Mouse (Mus musculus): ENCODE data around the gene Zfp68.
"Not testable (repeated sequence)": the region's sequence is repeated elsewhere in the genome, so short reads cannot be mapped to it uniquely, and the experiment has no call there.

Gene Zfp68

DNA sequence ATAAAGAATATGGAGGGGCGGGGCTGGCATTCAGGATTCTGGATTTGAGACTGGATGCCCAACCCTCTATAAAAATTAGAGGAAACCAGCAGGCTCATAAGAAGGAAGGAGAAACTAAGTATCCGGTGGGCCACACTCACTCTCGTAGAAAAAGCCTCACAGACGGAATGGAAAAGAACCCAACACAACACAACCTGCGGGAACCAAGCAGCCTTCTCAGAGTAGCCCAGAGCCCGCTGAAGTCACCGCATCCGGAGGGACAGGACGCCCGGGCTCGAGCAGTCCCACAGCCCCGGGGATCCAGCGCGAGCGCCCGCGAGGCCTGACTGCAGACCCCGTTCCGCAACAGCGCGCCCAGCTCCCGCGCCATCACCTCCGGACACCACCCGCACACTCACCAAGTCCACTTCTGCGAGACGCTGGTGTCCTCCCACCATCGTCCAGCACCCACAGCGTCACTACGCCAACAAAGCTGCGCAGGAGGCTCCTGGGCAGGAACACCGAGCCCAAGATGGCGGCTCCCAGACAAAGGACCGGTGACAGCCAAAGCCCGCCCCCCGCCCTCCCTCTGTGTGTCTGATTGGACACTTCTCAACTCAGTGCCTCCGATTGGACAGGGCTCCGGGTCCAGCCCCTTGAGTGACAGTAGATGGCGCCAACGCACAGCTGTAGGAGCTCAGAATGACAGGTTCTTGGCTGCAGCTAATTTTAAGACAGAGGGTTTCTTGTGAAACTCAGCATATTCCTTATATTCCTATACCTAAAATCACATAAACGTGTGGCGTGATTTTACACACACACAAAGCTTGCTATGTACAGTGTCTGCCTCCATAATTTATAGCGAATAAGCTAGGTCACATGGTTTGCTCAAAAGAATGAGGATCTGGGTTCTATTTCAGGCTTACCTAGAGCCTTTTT, at the start of gene Zfp68:
Gene Zfp68, minus strand, starts transcription at position 551 of the 918 bp plus-strand sequence.
- DNase-seq (ENCODE audit: low spot score), result peak; percentile 75

DNA sequence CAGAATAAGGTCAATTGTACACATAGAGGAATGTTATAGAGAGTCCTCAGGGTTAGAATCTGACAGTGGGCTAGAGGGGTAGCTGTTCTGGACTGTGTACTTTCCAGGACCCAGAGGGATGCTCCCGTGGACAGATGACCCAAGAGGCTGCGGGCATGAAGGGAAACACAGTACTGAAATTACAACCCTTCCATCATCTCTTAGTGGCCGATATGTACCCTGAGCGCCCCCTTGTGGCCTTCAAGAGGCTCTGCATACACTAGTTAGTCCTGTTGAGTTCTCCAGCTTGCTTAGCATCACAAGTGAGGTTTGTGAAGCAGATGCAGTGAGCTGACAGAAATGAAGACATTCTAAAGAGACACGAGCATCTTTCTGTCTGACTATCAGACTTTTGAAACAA, 39.4 kb upstream of the Zfp68 start:
- DNase-seq (ENCODE audit: low spot score), result no peak

DNA sequence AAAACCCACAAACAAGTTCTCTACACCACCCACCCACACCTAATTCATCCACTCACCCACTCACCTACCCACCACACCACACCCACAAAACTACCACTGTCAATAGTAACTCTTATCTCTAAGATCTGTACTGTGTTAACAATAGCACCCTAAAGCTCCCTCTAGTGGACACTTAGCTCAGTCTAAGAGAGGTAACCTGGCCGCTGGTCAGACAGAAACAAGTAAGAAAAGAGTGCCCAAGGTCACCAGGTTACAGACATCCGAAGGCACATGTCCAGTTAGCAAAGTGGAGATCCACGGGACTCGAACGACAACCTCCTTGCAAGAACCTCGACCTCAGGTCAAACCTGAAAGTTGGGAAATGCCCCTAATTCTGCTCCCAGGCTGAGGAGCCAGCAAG, 38.3 kb upstream of the Zfp68 start:
- DNase-seq (ENCODE audit: low spot score), result no peak

DNA sequence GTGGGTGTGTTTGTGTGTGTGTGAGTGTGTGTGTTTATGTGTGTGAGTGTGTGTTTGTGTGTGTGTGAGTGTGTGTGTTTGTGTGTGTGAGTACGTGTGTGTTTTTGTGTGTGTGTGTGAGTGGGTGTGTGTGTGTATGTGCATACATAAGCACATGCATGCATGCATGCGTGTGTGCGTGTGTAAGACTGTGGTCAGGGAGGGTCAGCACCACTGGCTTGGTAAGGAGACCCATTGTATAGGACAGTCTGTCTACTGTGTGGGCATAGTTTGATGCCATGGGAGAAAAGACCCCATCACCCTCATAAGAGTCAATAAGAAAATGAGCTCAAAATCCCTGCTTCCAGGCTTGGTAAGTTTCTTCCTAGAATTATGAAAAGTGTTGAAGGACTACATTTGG, 37.8 kb upstream of the Zfp68 start:
- DNase-seq (ENCODE audit: low spot score), result no peak

DNA sequence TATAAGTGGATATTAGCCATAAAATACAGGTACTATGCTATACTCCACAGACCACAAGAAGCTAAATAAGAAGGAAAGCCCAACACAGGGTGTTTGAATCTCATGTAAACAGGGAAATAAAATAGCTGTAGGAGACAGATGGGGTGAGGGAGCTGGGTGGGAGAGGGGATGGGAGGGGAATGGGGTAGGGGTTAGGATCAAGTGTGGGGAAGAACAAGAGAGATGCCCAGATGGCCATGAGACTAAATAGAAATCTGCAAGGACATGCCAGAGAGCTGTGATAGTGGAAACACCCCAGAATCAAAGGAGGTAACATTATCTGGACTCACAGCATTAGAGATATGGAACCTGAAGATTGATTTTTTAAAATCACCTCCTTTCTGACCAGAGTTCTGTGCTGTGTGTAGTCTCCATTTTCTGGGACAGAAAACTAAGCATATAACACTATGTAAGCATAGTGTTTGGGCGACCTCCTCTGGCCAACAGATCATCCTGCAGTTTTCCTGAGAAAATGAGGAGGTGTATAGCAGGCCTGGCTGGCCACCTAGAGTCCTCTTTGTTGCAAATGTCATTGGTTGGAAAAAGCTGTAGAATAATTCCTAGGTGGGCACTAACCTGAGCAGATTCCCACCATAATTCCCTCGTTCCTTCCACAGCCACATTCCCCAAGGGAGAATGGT, 37.1 kb upstream of the Zfp68 start:
- DNase-seq (ENCODE audit: low spot score), result no peak

DNA sequence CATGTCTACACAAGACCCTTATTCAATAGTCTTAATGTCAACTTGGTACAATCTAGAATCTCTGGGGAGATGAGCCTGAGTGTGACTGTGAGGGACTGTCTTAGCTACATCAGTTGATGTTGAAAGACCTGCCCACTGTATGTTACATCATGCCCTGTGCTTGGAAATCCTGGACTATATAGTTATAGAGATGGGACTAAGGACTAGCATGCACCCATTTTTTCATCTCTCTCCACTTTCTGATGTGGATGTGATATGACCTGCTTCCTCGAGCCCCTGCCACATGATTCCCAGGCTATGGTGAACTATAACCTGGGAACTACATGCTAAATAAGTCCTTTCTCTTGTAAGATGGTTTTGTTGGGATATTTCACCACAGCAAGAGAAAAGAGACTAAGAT, 33.4 kb upstream of the Zfp68 start:
- DNase-seq (ENCODE audit: low spot score), result no peak

DNA sequence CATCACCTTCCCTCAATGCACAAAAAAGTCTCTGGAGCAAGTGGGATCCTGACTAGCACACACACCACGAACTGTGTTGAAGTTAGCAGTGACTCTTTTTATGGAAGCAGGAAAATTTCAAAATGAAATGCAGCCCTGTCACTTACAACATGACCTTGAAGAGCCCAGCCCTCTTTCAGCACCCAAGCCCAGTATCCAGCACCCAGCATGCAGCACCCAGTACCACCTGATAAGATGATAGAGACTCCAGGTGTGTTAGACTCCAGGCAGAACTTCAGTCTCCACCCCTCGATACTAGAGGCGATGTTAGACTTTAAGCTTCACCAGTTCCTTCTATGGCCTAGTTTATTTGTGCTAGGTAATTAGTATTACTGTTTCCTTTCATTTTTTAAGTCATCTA, 22.2 kb upstream of the Zfp68 start:
- no peak for DNase-seq (ENCODE audit: low spot score)

DNA sequence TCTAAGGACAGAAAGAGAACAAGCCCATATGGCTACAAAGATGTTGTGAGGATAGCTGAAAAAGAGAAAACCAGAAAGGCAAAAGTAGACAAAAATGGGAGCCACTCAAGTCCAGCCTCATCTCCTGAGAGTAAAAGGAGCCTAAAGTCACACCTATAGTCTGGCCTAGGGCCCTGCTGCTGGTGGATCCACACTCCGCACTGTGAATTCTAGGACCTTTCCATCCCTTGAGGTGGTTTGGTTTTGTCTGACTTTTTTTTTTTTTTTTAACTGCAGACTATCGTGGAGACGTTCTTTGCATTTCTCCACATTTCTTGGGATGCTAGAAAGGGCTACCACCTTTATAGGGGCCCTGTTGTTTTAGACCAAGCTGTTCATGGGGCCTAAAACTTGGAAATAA, 21.5 kb upstream of the Zfp68 start:
- DNase-seq (ENCODE audit: low spot score), result no peak

DNA sequence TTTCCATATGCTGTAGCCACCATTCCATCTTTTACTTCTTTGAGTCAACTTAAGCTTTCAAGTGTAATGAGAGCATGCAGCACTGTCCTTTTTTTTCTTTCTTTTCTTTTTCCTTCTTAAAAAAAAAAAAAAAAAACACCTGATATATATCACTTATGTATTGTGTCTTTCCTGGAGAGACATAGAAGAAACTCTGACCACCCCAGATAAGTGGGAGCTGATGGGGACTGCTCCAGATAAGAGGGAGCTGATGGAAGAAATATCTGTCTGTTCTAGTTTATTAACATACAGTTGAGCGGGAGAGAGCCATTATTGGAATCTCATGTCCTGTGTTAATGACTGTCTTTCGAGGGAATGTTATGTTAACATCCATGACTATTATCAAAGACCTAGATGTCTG, 16.9 kb upstream of the Zfp68 start:
- no peak for DNase-seq (ENCODE audit: low spot score)

DNA sequence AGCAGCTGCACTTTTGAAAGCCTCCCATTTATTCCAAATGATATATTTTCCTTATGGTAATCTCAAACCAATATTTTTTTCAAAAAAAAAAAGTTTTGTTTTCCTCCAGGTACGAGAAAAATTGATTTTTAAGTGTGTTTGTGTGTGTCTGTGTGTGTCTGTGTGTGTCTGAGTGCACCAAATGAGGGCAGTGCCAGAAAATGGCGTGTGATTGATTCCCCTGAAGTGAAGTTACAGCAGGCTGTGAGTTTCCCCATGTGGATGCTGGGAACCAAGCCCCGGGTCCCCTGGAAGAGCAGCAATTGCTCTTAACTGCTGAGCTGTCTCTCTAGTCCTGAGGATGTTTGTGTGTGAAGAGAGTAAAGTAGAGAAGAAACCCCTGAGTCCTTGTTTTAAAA, 3.9 kb upstream of the Zfp68 start:
- no peak for DNase-seq (ENCODE audit: low spot score)

DNA sequence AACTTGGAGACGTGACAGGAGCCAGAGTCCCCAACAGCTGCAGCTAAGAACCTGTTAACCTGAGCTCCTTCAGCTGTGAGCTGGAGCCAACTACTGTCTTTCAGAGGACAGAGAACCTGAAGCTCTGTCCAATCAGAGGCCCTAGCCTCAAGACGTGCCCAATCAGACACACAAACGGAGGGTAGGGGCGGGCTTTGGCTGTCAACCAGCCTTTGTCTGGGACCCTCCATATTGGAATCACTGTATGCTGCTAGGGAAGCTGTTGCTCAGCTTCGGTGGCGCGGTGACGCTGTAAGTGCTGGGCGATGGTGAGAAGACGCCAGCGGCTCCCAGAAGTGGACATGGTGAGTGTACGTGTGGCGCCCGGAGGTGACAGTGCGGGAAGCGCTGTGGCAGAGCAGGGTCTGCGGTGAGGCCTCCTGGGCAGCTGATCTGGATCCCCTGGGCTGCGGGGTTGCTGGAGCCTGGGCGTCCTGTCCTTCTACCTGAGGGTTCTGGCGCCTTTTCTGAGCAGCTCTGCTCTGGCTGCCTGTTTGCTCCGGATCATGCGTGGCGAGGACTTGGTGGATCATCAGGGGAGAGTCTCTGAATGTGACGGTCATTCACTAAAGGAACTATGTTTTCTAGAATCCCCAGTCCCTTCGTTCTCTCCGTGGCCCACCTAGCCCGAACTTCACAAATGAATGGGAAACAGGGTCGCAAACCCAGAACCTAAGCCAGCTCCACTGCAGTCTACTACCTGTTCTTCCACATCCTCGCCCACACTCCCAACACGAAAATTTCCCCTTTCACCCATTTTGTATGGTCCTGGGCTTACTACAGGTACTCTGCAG, 3.3 kb upstream of the Zfp68 start, which contains the start of gene A430033K04Rik:
Gene A430033K04Rik, plus strand, starts transcription at position 215 of the 833 bp plus-strand sequence.
- peak; percentile 71 for DNase-seq (ENCODE audit: low spot score)

DNA sequence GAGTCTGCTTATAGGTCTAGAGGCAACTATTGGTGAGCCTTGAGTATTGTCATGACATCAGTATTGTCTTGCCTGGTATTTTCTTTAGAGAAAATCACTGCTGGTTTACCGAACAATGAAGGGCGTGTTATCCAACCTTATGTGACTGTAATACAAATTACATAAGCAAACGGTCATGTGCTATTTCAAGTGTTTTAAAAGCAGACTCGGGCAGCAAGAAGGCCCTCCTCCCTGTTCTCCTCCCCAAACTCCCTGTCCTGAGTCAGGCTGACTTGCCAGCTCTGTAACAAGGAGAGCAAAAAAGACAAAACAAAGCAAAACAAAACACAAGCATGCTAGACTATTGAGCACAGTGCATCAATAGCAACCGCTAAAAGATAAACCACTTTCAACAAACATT, 1.3 kb upstream of the Zfp68 start:
- DNase-seq (ENCODE audit: low spot score), result no peak

DNA sequence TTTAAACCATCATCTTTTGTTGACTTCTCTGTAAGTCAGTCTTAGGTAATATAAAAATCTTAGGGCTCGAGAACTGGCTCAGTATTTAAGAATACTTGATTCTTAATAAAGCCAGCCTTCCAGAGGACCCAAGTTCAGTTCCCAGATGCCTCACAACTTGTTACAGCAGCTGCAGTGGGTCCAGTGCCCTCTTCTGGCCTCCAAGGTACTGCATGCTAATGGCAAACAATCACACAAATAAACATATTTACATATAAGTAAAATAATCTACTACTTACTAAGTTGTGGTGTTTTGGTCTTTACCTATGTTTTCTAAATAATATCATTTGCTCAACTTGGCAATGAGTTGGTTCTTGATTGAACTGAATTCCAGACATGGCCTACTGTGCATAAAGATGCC, 1.2 kb downstream of the Zfp68 start:
- DNase-seq (ENCODE audit: low spot score), result no peak

DNA sequence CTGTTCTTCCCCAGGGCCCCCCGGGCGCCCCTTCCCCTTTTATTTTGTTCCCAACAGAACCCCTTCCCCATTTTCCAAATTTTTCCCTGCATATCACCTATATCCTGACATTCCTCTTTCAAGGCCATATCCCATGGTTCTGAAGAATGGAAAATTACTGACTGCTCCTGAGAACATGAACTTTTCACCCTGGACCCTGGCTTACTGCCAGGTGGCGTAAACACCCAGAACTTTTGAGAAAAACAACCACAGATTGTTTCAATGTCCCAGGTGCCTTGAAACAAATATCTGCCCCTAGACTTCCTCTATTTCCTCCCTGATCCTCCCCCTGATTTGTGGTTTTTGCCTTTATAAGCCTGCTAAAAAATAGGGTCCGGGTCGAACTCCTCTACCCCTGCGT, 32.2 kb downstream of the Zfp68 start:
- DNase-seq (ENCODE audit: low spot score), result no peak

DNA sequence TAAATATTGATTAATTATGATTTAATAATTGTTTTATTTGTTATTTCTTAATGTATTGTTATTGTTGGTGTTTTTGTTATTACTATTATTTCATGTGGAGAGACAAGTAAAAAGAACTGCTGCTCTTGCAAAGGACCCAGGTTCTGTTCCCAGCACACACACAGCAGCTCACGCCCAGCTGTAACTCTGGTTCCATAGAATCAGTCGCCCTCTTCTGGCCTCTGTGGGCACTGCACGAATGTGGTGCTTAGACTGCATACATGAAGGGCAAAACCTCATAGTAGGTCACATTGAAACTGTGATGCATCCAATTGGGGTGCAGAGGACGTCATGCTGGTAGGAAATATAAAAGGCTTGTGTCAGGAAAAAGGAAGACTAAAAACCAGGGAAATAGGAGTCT, 47.9 kb downstream of the Zfp68 start:
- DNase-seq (ENCODE audit: low spot score), result no peak

DNA sequence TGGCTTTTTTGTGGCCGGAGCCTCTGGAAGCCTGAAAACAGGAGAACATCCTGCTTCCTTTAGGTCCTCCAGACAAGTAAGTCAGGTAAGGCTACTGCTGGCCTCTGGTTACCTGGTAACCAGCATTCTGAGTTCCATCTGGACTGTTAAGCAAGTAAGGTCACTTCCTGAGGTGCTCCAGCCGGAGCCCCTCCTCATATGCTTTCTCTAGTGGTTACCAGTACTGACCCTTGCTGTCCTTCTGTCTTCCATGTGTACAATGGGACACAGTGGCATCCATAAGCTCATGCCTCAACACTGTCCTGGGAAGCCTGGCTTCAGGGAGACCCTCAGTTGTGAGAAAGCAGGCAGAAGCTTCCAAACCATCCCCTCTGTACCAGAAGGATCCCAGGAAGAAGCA, 54.9 kb downstream of the Zfp68 start, which contains the start of gene 1700123K08Rik:
Gene 1700123K08Rik, minus strand, starts transcription at position 101 of the 400 bp plus-strand sequence.
- DNase-seq (ENCODE audit: low spot score), result not testable (repeated sequence)
